Mouse (Mus musculus) lung, embryonic 14.5 days (tissue): ENCODE results near the gene Nrp2. TPM values are rescaled to one million over a fixed set of nuclear protein-coding genes. Genes with fewer than 3 reads are reported as not detected.

Experiments
- ATAC-seq: fragments of 200-750 bp; cut with Nextera tagmentation; 2 replicates; pipeline ENCODE4 v1.8.0; 2017; ENCODE audit warnings: mild to moderate bottlenecking, moderate TSS enrichment, moderate library complexity; ENCODE audit not compliant: insufficient read depth
- DNase-seq: peaks from one replicate; pipeline ENCODE4 v3.0.0-alpha.2; 2015
- H3K27ac ChIP-seq: fragments of 300-500 bp; sonication (generic); 2 replicates; pipeline ENCODE4 v1.5.1; 2014; ENCODE audit warnings: low read depth, mild to moderate bottlenecking, moderate library complexity
- H3K27me3 ChIP-seq: fragments of 300-500 bp; sonication (generic); 2 replicates; pipeline ENCODE4 v1.6.1; 2014; ENCODE audit warnings: low read length, control low read depth; ENCODE audit not compliant: insufficient read depth
- H3K36me3 ChIP-seq: fragments of 300-500 bp; sonication (generic); 2 replicates; pipeline ENCODE4 v1.6.1; 2014; ENCODE audit warnings: control low read depth; ENCODE audit not compliant: insufficient read depth
- H3K4me1 ChIP-seq: fragments of 300-500 bp; sonication (generic); 2 replicates; pipeline ENCODE4 v1.6.1; 2014; ENCODE audit warnings: antibody characterized with exemption, control low read depth; ENCODE audit not compliant: insufficient read depth
- H3K4me2 ChIP-seq: fragments of 300-500 bp; sonication (generic); 2 replicates; pipeline ENCODE4 v1.6.1; 2014; ENCODE audit warnings: mild to moderate bottlenecking
- H3K4me3 ChIP-seq: fragments of 300-500 bp; sonication (generic); 2 replicates; pipeline ENCODE4 v1.5.1; 2014; ENCODE audit warnings: low read depth, low read length
- H3K9ac ChIP-seq: fragments of 300-500 bp; sonication (generic); 2 replicates; pipeline ENCODE4 v1.6.1; 2014
- H3K9me3 ChIP-seq: fragments of 300-500 bp; sonication (generic); 2 replicates; pipeline ENCODE4 v1.6.1; 2016; ENCODE audit warnings: low read depth, low read length, control low read depth
- CTCF ChIP-seq: IDR thresholded peaks from 2 replicates; pipeline ENCODE4 v1.5.1; 2016; ENCODE audit warnings: antibody characterized with exemption, low read depth
- WGBS: fragments of 180-500 bp; shearing (Covaris S2); extraction: QIAGEN DNeasy Blood & Tissue Kit; methylation state at CpG from one replicate; pipeline ENCODE4 v1.1.7; 2014; 5-methylcytosine and 5-hydroxymethylcytosine counted together
- polyA plus RNA-seq: library from polyadenylated mRNA; unstranded; fragments of >200 nt; fragmentation: Nextera tagmentation; extraction: Ambion mirVana; gene quantifications from 2 replicates; pipeline ENCODE4 v1.2.1, GENCODE M21; 2014

Gene Nrp2
- polyA plus RNA-seq, 1 experiment from 2014 or later, result 10.8 TPM

- TF ChIP-seq CTCF, result no peak
- no peak for DNase-seq
- 85% methylated on average over 7 of the region's 7 CpGs for WGBS
- Histone ChIP-seq H3K4me1 (peaks cover 6% of the 10 kb centered on the region; the same call in 1 of the 2 replicates), H3K27me3 (no peaks in the 10 kb centered on the region), H3K27ac (no peak overlapping the region), H3K4me2 (no peak overlapping the region), H3K4me3 (no peak overlapping the region), H3K9ac (no peak overlapping the region), H3K9me3 (no peaks in the 10 kb centered on the region), H3K36me3 (no peaks in the 10 kb centered on the region)
- no peak for ATAC-seq
Observed at GRCm38 (mm10) chr1:62811141-62811540, 108.1 kb downstream of the Nrp2 start.

DNA sequence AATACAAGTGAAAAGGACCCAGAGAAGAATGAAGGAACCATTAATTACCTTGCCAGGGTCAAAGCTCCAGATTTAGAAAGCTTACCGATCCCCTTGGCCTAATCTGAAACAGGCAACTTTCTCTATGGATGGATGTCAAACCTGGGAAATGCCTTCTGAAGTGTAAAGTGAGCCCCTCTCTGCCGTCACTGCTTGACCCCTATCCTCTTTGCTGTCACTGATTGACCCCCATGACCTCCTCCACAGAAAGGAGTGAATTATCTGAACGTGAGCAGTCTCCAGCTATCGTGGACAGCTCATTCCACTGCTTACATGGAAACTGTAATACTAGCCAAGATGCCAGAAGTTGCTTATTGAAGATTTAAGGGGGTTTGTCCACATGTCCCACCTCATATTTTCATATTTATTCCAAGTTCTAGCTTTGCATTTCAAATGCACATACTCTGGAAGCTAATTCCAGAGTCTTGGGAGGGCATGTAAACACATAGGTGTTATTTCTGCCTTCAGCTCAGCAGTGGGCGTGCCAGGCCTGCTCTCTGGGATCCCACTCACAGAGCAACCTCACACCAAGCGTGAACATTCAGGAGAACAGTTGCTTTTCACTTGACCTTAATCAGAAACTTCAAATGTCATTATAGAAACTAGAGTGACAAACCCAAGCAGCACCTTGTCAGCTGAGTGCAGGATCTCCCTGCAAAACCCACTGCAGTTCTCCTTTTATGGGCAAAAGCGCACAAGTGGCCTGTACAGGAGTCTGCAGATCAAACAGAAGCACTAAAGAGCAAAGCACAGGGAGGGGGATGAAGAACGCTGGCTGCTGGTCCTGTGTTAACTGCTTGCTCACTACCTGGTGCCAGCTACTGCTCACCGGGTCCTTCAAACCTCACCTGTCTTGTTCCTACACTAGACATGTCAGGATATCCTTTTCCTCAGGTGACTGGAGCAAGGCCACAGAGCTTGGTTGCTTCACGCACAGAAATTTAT, 109.9 kb downstream of the Nrp2 start:
- ATAC-seq, result peak; percentile 68; the same call in 1 of the 2 replicates

DNA sequence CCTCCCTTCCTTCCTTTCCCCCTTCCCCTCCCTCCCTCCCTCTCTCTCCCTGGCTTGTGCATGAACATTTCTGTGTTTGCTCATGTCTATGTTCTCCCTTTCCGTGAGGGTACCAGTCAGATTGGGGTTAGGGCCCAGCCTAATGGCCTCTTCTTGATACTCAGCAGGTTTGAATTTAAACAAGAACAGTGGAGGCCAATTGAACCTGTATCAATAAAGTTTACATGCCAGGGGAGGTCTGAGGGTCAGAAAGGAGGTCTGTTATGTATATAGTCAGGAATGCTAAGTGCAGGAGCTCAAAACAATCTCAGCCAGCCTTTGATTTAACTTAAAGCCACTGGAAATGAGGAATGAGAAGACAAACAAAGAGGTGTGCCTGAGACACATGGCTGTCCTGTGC, 110.9 kb downstream of the Nrp2 start:
- WGBS, result 41% methylated on average over 1 of the region's 1 CpGs
- no peak for TF ChIP-seq CTCF
- peak; percentile 53; the same call in 1 of the 2 replicates for ATAC-seq

More for the DNA sequence above, 109.9 kb downstream of the Nrp2 start:
- peak overlapping the region; percentile 70; the same call in 1 of the 2 replicates for H3K27ac ChIP-seq
- 34% methylated on average over 10 of the region's 10 CpGs for WGBS
- TF ChIP-seq CTCF, result no peak
- H3K4me3 ChIP-seq, result no peak overlapping the region
- no peaks in the 10 kb centered on the region for H3K27me3 ChIP-seq
- peak; percentile 41 for DNase-seq
- no peaks in the 10 kb centered on the region for H3K36me3 ChIP-seq
- H3K9me3 ChIP-seq, result no peaks in the 10 kb centered on the region
- H3K4me1 ChIP-seq, result peaks cover 8% of the 10 kb centered on the region; the same call in 1 of the 2 replicates
- no peak overlapping the region for H3K4me2 ChIP-seq
- no peak overlapping the region for H3K9ac ChIP-seq

DNA sequence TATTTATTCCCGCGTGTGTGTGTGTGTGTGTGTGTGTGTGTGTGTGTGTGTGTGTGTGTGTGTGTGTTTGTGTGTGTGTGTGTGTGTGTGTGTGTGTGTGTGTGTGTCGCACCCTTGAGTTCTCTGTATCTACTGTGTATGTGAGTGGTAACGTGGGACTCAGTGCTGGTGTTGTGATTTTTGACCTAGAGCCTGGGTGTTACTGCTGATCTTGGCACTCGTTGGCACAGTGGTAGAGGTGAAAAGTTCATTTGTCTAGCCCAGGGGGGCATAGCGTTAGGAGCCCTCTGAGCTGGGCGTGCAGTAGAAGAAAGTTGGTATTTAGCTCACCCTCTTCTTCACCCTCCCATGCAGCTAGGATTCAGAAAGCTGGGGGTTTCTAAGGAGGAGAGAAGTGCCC, 114.5 kb downstream of the Nrp2 start:
- H3K9ac ChIP-seq, result no peak overlapping the region
- DNase-seq (no peak), ATAC-seq (no peak)
- no peak overlapping the region for H3K27ac ChIP-seq
- no peak overlapping the region for H3K4me3 ChIP-seq
- H3K4me1 ChIP-seq, result peaks cover 18% of the 10 kb centered on the region
- H3K27me3 ChIP-seq, result no peaks in the 10 kb centered on the region
- 64% methylated on average over 6 of the region's 7 CpGs for WGBS
- no peak overlapping the region for H3K4me2 ChIP-seq
- H3K36me3 ChIP-seq, result no peaks in the 10 kb centered on the region
- no peaks in the 10 kb centered on the region for H3K9me3 ChIP-seq
- no peak for TF ChIP-seq CTCF

More for the DNA sequence above, 110.9 kb downstream of the Nrp2 start:
- Histone ChIP-seq H3K36me3 (no peaks in the 10 kb centered on the region), H3K27ac (0 out of 2 replicates have a peak overlapping the region, but pooled peaks have one; percentile 31), H3K4me3 (no peak overlapping the region), H3K4me1 (peaks cover 8% of the 10 kb centered on the region; the same call in 1 of the 2 replicates), H3K27me3 (no peaks in the 10 kb centered on the region), H3K9me3 (no peaks in the 10 kb centered on the region), H3K4me2 (no peak overlapping the region), H3K9ac (no peak overlapping the region)
- DNase-seq, result peak; percentile 30

GRCm38 (mm10) chr1:62820170-62820569, 117.1 kb downstream of the Nrp2 start:
- 67% methylated on average over 3 of the region's 3 CpGs for WGBS
- Histone ChIP-seq H3K4me1 (peaks cover 20% of the 10 kb centered on the region), H3K9ac (no peak overlapping the region), H3K36me3 (no peaks in the 10 kb centered on the region), H3K4me2 (no peak overlapping the region), H3K27ac (no peak overlapping the region), H3K9me3 (no peaks in the 10 kb centered on the region), H3K27me3 (no peaks in the 10 kb centered on the region), H3K4me3 (no peak overlapping the region)
- DNase-seq (peak; percentile 60), ATAC-seq (no peak)
- TF ChIP-seq CTCF, result peak; percentile 58

DNA sequence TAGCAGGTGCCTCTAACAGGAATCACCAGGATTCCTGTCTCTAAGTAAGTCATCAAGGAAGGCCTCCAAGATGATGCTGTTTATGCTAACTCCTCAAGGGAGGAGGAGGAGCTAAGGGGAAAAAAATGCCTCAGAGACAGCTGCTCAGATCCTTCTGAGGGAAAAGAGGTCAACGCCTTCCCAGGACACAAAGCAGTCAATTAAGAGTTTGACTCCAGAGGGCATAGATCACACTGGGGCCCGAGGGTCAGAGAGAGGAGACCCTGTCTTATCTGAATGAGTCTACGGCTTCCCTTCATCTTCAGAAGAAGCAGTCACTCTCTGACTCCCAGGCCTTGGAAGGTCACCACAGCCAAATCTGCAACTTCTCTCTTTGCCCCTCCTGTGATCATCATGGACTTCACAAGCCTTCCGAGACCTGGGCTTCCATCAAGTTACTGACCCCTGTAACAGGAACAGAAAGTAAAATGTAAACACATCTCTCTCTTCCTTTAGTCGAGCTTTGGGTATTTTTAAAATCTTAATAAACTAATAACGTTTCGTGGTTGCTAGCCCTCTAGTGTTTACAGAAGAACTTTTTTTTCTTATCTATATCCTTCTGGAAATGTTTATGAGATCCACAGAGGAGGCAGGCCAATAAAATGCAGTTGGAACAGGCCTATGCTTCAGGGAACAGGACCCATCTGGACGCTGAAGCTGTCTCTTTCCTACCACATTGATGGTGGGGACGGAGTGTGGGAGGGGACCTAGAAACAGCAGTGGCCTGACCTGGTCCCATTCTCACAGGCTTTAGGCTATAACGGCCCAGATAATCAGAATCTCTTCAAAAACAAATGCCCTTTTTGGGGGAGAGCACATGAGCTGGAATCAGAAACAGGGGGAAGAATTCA, 118.7 kb downstream of the Nrp2 start:
- DNase-seq, result peak; percentile 91
- Histone ChIP-seq H3K9ac (no peak overlapping the region), H3K4me1 (peaks cover 20% of the 10 kb centered on the region), H3K4me3 (no peak overlapping the region), H3K9me3 (no peaks in the 10 kb centered on the region), H3K4me2 (no peak overlapping the region), H3K27me3 (no peaks in the 10 kb centered on the region), H3K36me3 (no peaks in the 10 kb centered on the region), H3K27ac (peak overlapping the region; percentile 92)
- ATAC-seq, result peak; percentile 97
- WGBS, result 16% methylated on average over 10 of the region's 10 CpGs
- TF ChIP-seq CTCF, result no peak
